7 mouse cellular contexts compared by ENCODE assay signal in the genomic region with DNA sequence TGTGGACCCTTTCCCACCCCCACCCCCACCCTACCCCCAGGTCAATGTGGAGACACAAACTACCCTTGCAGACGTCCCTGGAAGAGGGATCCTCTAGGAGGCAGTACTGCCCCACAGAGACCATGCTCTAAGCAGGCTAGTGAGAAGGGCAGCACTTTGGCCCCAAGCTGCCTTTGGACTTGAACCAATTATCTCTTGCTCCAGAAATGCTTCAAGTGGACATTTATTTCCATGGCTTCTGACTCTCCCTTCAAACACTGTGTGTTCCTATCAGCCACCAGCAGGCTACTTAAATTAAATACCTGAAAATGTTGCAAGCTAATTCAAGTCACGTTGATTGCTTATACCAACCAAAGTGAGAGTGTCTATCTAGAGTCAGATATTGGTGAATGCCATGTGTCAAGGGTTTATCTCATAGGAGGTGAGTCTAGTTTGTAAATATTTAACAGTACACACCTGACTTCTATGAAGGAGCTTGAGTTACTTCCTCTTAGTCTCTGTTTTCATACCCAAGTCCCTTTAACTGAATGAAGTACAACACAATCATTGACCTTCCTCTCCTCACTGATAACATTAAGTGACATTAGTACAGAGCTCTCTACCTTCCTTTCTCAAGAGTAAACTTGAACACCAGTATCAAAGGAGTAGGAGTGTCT.
DNase-seq lines count a peak whose midpoint lies in the region; ATAC-seq and TF ChIP-seq lines count a peak whose summit lies in the region.

No protein-coding gene starts in this region.

- no peak for ATAC-seq in hindbrain, postnatal 0 days
- no peak for ATAC-seq in hindbrain, embryonic 12.5 days (ENCODE audit: low FRiP score)
- ATAC-seq in lung, embryonic 14.5 days (ENCODE audit: insufficient read depth): no peak

- no peaks in the 10 kb centered on the region for H3K4me1 ChIP-seq in hindbrain, postnatal 0 days (ENCODE audit: insufficient read depth, low read length)
- no peaks in the 10 kb centered on the region for H3K4me1 ChIP-seq in hindbrain, embryonic 12.5 days
- no peaks in the 10 kb centered on the region; the same call in 1 of the 2 replicates for H3K4me1 ChIP-seq in lung, embryonic 14.5 days (ENCODE audit: insufficient read depth)

- TF ChIP-seq CTCF in hindbrain, postnatal 0 days (IDR thresholded peaks at IDR 0.05; ENCODE audit: low read depth): peak; percentile 49
- peak; percentile 34; the same call in 1 of the 2 replicates for TF ChIP-seq CTCF in lung, embryonic 14.5 days (IDR thresholded peaks at IDR 0.05; ENCODE audit: low read depth)

- H3K4me2 ChIP-seq in hindbrain, postnatal 0 days (ENCODE audit: low read depth, low read length): no peak overlapping the region
- H3K4me2 ChIP-seq in hindbrain, embryonic 12.5 days (replicated peaks): no peak overlapping the region
- no peak overlapping the region for H3K4me2 ChIP-seq in lung, embryonic 14.5 days

- H3K4me3 ChIP-seq in hindbrain, postnatal 0 days (ENCODE audit: low read length): no peak overlapping the region
- no peak overlapping the region for H3K4me3 ChIP-seq in hindbrain, embryonic 12.5 days
- H3K4me3 ChIP-seq in lung, embryonic 14.5 days (ENCODE audit: low read depth, low read length): no peak overlapping the region

- H3K9ac ChIP-seq in hindbrain, postnatal 0 days (replicated peaks; ENCODE audit: low read length): no peak overlapping the region
- H3K9ac ChIP-seq in hindbrain, embryonic 12.5 days: no peak overlapping the region
- no peak overlapping the region for H3K9ac ChIP-seq in lung, embryonic 14.5 days

- H3K9me3 ChIP-seq in hindbrain, postnatal 0 days (ENCODE audit: low read length): no peaks in the 10 kb centered on the region
- H3K9me3 ChIP-seq in hindbrain, embryonic 12.5 days (replicated peaks): no peaks in the 10 kb centered on the region
- H3K9me3 ChIP-seq in lung, embryonic 14.5 days (ENCODE audit: low read depth, low read length): no peaks in the 10 kb centered on the region

- H3K36me3 ChIP-seq in hindbrain, postnatal 0 days (ENCODE audit: insufficient read depth, low read length): no peaks in the 10 kb centered on the region
- H3K36me3 ChIP-seq in hindbrain, embryonic 12.5 days: no peaks in the 10 kb centered on the region
- H3K36me3 ChIP-seq in lung, embryonic 14.5 days (ENCODE audit: insufficient read depth): no peaks in the 10 kb centered on the region

- no peaks in the 10 kb centered on the region for H3K27me3 ChIP-seq in hindbrain, postnatal 0 days (ENCODE audit: insufficient read depth, low read length)
- H3K27me3 ChIP-seq in hindbrain, embryonic 12.5 days: no peaks in the 10 kb centered on the region
- H3K27me3 ChIP-seq in lung, embryonic 14.5 days (ENCODE audit: insufficient read depth, low read length): no peaks in the 10 kb centered on the region

- H3K27ac ChIP-seq in hindbrain, postnatal 0 days: no peak overlapping the region
- no peak overlapping the region for H3K27ac ChIP-seq in hindbrain, embryonic 12.5 days
- no peak overlapping the region for H3K27ac ChIP-seq in lung, embryonic 14.5 days (ENCODE audit: low read depth)

- peak; percentile 37 for DNase-seq in hindbrain, postnatal 0 days (ENCODE audit: low spot score)
- DNase-seq in NIH3T3 (ENCODE audit: low read depth): peak; percentile 22
- DNase-seq in adrenal gland, postnatal 36 days: peak; percentile 20 to 28
- DNase-seq in lung, embryonic 14.5 days: peak; percentile 28
- DNase-seq in spleen, postnatal 14 days (ENCODE audit: low spot score in 2 of 2): no peak
- no peak for DNase-seq in layer of hippocampus, postnatal 25 days (ENCODE audit: extremely low spot score in 1 of 2, low spot score in 1 of 2)

- 57% methylated on average over 2 of the region's 2 CpGs for WGBS in hindbrain, postnatal 0 days
- WGBS in hindbrain, embryonic 12.5 days: 61% methylated on average over 2 of the region's 2 CpGs
- WGBS in lung, embryonic 14.5 days: 42% methylated on average over 2 of the region's 2 CpGs

Comparison
In these comparisons a context has a peak if more than half of its experiments do, and no peak if none do; other contexts are left out.
1. DNase-seq: peak in hindbrain, postnatal 0 days (single experiment), NIH3T3 (single experiment), adrenal gland, postnatal 36 days (2 of 2) and lung, embryonic 14.5 days (single experiment); none in spleen, postnatal 14 days (0 of 2) and layer of hippocampus, postnatal 25 days (0 of 2).